Mouse (Mus musculus) megakaryocyte, adult 5-6 weeks (primary cell): ENCODE results near the gene Tesc. TPM values are rescaled to one million over a fixed set of nuclear protein-coding genes. Genes with fewer than 3 reads are reported as not detected.
A peak's percentile ranks its signal among the peaks of the same experiment; 100 is the strongest.

ENCODE experiments used
- ATAC-seq: 2 replicates; pipeline ENCODE4 v1.8.0; 2016; ENCODE audit warnings: mild to moderate bottlenecking, inconsistent platforms; ENCODE audit not compliant: poor library complexity, severe bottlenecking
- total RNA-seq, 2 experiments: library from RNA; stranded (forward) in 1 of 2; stranded (reverse) in 1 of 2; fragments of 153-499, 151-499 nt in 1 of 2; fragments of 221-1000, 200-1000 nt in 1 of 2; gene quantifications; 2 replicates each; pipeline versions ENCODE4 v1.2.3 to v1.2.4; 2015 to 2017

Gene Tesc
- total RNA-seq, 2 experiments from 2014 or later = 1.8 to 2.4 TPM

- ATAC-seq = peak; percentile 93
These were observed 41.8 kb downstream of the Tesc start for GRCm38 (mm10) chr5:118069315-118069714.

GRCm38 (mm10) chr5:118071766-118072165 is 44.2 kb downstream of the Tesc start:
- ATAC-seq = no peak

GRCm38 (mm10) chr5:118073213-118073773 is 45.8 kb downstream of the Tesc start:
- ATAC-seq = no peak

GRCm38 (mm10) chr5:118076721-118077592 is 49.4 kb downstream of the Tesc start:
- ATAC-seq = no peak

GRCm38 (mm10) chr5:118078550-118078949 is 51.0 kb downstream of the Tesc start:
- ATAC-seq = no peak

- no peak for ATAC-seq
These were observed 51.8 kb downstream of the Tesc start for GRCm38 (mm10) chr5:118079354-118079753.

GRCm38 (mm10) chr5:118079839-118080250 is 52.3 kb downstream of the Tesc start:
- ATAC-seq = no peak

- no peak for ATAC-seq
These were observed 53.9 kb downstream of the Tesc start for GRCm38 (mm10) chr5:118081374-118081949.

- peak; percentile 79 for ATAC-seq
These were observed 54.5 kb downstream of the Tesc start for GRCm38 (mm10) chr5:118081996-118082395.

- no peak for ATAC-seq
These were observed 55.6 kb downstream of the Tesc start for GRCm38 (mm10) chr5:118083060-118083638.

- no peak for ATAC-seq
These were observed 56.7 kb downstream of the Tesc start for GRCm38 (mm10) chr5:118084171-118084727.

- no peak for ATAC-seq
These were observed 57.8 kb downstream of the Tesc start for GRCm38 (mm10) chr5:118085313-118085712.

GRCm38 (mm10) chr5:118086956-118087355 is 59.4 kb downstream of the Tesc start:
- ATAC-seq = no peak

GRCm38 (mm10) chr5:118089102-118089501 is 61.6 kb downstream of the Tesc start:
- ATAC-seq = no peak

- ATAC-seq = no peak
These were observed 62.6 kb downstream of the Tesc start for GRCm38 (mm10) chr5:118090101-118090500.

- no peak for ATAC-seq
These were observed 63.3 kb downstream of the Tesc start for GRCm38 (mm10) chr5:118090837-118091236.

GRCm38 (mm10) chr5:118093321-118094035 is 65.9 kb downstream of the Tesc start:
- ATAC-seq = no peak

GRCm38 (mm10) chr5:118095433-118095832 is 67.9 kb downstream of the Tesc start:
- ATAC-seq = peak; percentile 72

GRCm38 (mm10) chr5:118095849-118096248 is 68.3 kb downstream of the Tesc start:
- 0 out of 2 replicates have a peak, but pooled peaks have one; percentile 8 for ATAC-seq

- no peak for ATAC-seq
These were observed 68.8 kb downstream of the Tesc start for GRCm38 (mm10) chr5:118096317-118096716.
